Mouse (Mus musculus) liver, embryonic 14 days (tissue): ENCODE measurements around the gene Mul1. TPM values are rescaled to one million over a fixed set of nuclear protein-coding genes. Genes with fewer than 3 reads are reported as not detected.

Source experiments
- polyA plus RNA-seq: library from polyadenylated mRNA; depleted of rRNA; stranded (reverse); fragments of >200 nt; gene quantifications from 2 replicates; pipeline ENCODE4 v1.2.3, GENCODE M21; 2012; rRNA removed

Mul1 gene
- polyA plus RNA-seq: 3.6 and 4.1 TPM in 2 replicates

DNA sequence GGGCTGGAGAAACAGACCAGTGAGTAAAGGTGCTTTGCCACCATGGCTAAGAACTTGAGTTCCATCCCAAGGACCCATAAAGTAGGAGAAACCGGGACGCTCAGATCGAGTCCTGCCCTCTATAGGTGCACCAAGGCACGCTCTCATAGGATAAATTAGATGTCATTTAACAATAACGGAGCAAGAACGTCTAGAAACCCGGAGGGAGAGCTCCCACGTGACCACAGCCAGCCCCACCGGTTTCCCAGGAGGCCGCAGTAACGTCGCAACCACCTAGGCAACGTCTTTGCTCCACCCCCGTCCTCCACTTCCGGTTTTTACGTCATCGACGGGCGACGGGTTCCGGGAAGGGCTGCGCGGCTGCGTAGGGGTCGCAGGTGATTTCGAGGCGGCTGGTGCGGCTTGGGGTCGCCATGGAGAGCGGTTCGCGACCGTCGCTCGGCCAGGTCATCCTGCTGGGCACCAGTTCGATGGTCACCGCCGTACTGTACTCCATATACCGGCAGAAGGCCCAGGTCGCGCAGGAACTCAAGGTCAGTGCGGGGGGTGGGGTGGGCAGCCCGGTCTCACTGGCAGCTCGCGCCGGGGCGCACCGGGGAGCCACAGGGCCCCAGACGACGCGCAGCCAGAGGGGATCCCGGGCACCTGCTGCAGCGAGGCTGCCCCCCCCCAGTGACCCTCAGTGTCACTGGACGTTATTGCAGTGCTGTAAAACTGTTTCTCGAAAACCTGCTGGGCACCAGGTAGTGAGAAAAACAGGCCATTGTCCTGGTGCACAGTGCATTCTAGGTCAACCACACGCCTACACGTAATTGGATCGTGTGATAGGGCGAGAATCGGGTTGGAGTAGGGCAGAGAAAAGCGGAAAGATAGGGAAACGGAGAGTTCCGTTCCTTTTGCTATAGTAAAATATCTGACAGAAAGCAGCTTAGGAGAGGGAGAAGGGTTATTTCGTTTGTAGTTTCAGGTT lies at the start of gene Mul1:
Mul1 (plus strand) TSS at position 325 of the 970 bp plus-strand sequence.

GRCm38 (mm10) chr4:138395971-138396645 lies 38.4 kb upstream of the Mul1 start, which contains the start of gene Fam43b:
TSS of gene Fam43b (minus strand) at chr4:138396528.

GRCm38 (mm10) chr4:138453753-138454570 lies 19.5 kb downstream of the Mul1 start, which contains the start of gene Camk2n1:
TSS of gene Camk2n1 (plus strand) at chr4:138454314.

Other genes starting within 250 kb of the Mul1 start
- 33.3 and 39.1 TPM in 2 replicates for gene Hp1bp3, start 218.4 kb upstream of the Mul1 start, polyA plus RNA-seq
- 0.78 and 1.2 TPM in 2 replicates for gene Sh2d5, start 184.3 kb upstream of the Mul1 start, polyA plus RNA-seq
- gene Kif17, start 184.2 kb upstream of the Mul1 start, polyA plus RNA-seq: 0.18 and 0.22 TPM in 2 replicates
- 83.3 and 96.4 TPM in 2 replicates for gene Ddost, start 129.9 kb upstream of the Mul1 start, polyA plus RNA-seq
- gene Pink1, start 108.4 kb upstream of the Mul1 start, polyA plus RNA-seq: 15.6 and 15.8 TPM in 2 replicates
- gene Cda, start 66.7 kb upstream of the Mul1 start, polyA plus RNA-seq: 2.3 and 2.7 TPM in 2 replicates
- gene Fam43b, start 38.1 kb upstream of the Mul1 start, polyA plus RNA-seq: not detected in 2 replicates
- gene Camk2n1, start 19.6 kb downstream of the Mul1 start, polyA plus RNA-seq: 2.2 and 2.4 TPM in 2 replicates
- gene Vwa5b1, start 201.2 kb downstream of the Mul1 start, polyA plus RNA-seq: not detected in 2 replicates